Comparison of ENCODE assay signal across 7 mouse cellular contexts in genomic region chr8:11463889-11464706, GRCm38 (mm10). TPM values are rescaled to one million over a fixed set of nuclear protein-coding genes. Genes with fewer than 3 reads are reported as not detected.
DNase-seq lines count a peak whose midpoint lies in the region; TF ChIP-seq lines count a peak whose summit lies in the region.

No protein-coding gene starts in this region.

- DNase-seq in spleen, adult 12 weeks (ENCODE audit: low spot score) = peak; percentile 18
- no peak for DNase-seq in spleen, postnatal 4 days (ENCODE audit: low spot score in 2 of 2)
- DNase-seq in lung, postnatal 14 days = peak; percentile 32
- no peak for DNase-seq in right cerebral cortex, postnatal 10 days (ENCODE audit: low spot score in 2 of 2)
- DNase-seq in gastrocnemius, postnatal 4 days (ENCODE audit: low spot score in 2 of 2) = no peak
- no peak for DNase-seq in ovary, postnatal 14 days (ENCODE audit: low spot score)

- TF ChIP-seq CTCF in bone marrow, adult 2 months (IDR thresholded peaks at IDR 0.05; ENCODE audit: control insufficient read depth, insufficient read depth, low read length) = no peak

- peak overlapping the region; percentile 57 for H3K27ac ChIP-seq in bone marrow, adult 2 months (ENCODE audit: control insufficient read depth, insufficient read depth, low read depth, low read length, poor library complexity)

- no peak for TF ChIP-seq POLR2A in bone marrow, adult 2 months (IDR thresholded peaks at IDR 0.05; ENCODE audit: borderline replicate concordance, control insufficient read depth, low read depth, low read length)

- 14% methylated on average over 12 of the region's 12 CpGs for WGBS in bone marrow, adult 2 months

- peaks cover 12% of the 10 kb centered on the region; the same call in 1 of the 2 replicates for H3K4me1 ChIP-seq in bone marrow, adult 2 months (ENCODE audit: control insufficient read depth, insufficient read depth, low read length)

- no peak overlapping the region for H3K4me3 ChIP-seq in bone marrow, adult 2 months (replicated peaks; ENCODE audit: control insufficient read depth, low read depth, low read length)

RNA-seq across cellular contexts. Expression of gene Rab20, which starts 14.4 kb away (rescaled TPM):
- 3.3 and 6.2 TPM in 2 replicates for polyA plus RNA-seq in bone marrow, adult 2 months (2011; ENCODE audit: insufficient read depth, insufficient read length, low replicate concordance, missing spikeins)
- total RNA-seq in gastrocnemius, postnatal 4 days (2021) = under 1 TPM; 0.70 to 0.91 TPM

RNA-seq across cellular contexts. Expression of gene Naxd, which starts 33.2 kb away (rescaled TPM):
- 32.5 and 74.0 TPM in 2 replicates for polyA plus RNA-seq in bone marrow, adult 2 months (2011; ENCODE audit: insufficient read depth, insufficient read length, low replicate concordance, missing spikeins)
- 10 to 100 TPM; 32.2 to 36.5 TPM for total RNA-seq in gastrocnemius, postnatal 4 days (2021)

Comparison
In these comparisons a context has a peak if more than half of its experiments do, and no peak if none do; other contexts are left out.
1. DNase-seq: peak in spleen, adult 12 weeks (single experiment) and lung, postnatal 14 days (single experiment); none in spleen, postnatal 4 days (0 of 2), right cerebral cortex, postnatal 10 days (0 of 2), gastrocnemius, postnatal 4 days (0 of 2) and ovary, postnatal 14 days (single experiment).